Mouse (Mus musculus) spleen, postnatal 4 days (tissue): ENCODE data around the gene Vmn1r118.
"Not testable (repeated sequence)": the region's sequence is repeated elsewhere in the genome, so short reads cannot be mapped to it uniquely, and the experiment has no call there.

Experiments used
- DNase-seq, 2 experiments: peaks; one replicate each; pipeline ENCODE4 v3.0.0; 2022; ENCODE audit warnings: low spot score in 2 of 2

Gene Vmn1r118

DNA sequence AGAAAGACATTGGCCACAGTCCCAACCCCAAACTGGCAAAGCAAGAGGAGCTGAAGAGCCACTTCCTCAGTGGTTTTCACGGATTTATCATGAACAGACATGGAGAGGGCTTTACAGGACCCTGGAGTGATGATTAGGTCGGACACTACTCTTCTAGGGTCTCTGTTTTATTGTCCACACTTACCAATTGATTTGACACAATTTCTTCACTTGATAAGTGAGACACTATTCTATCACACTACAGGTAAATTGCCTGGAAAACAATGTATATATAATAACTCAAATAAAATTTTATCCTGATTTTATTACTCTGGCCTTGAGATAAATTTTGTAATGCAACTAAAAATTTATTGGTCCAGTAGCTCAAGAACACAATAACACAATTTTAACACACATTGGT lies at the start of gene Vmn1r118:
Vmn1r118 (minus strand) TSS at position 101 of the 400 bp plus-strand sequence.
- DNase-seq = not testable (repeated sequence)

GRCm38 (mm10) chr7:20884021-20884420 lies 28.1 kb downstream of the Vmn1r118 start, which contains the start of gene Vmn1r117:
Vmn1r117 (minus strand) TSS chr7:20884121.
- DNase-seq = not testable (repeated sequence)

DNA sequence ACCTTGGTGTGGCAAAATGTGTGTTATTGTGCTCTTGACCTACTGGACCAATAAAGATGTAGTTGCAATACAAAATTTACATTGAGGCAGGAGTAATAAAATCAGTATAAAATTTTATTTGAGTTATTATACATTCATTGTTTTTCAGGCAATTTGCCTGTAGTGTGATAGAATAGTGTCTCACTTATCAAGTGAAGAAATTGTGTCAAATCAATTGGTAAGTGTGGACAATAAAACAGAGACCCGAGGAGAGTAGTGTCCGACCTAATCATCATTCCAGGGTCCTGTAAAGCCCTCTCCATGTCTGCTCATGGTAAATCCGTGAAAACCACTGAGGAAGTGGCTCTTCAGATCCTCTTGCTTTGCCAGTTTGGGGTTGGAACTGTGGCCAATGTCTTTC lies 40.2 kb downstream of the Vmn1r118 start, which contains the start of gene Vmn1r116:
Vmn1r116 (plus strand) TSS at position 301 of the 400 bp plus-strand sequence.
- not testable (repeated sequence) for DNase-seq
